Mouse (Mus musculus): Measurements from ENCODE around the gene Pigc.

DNA sequence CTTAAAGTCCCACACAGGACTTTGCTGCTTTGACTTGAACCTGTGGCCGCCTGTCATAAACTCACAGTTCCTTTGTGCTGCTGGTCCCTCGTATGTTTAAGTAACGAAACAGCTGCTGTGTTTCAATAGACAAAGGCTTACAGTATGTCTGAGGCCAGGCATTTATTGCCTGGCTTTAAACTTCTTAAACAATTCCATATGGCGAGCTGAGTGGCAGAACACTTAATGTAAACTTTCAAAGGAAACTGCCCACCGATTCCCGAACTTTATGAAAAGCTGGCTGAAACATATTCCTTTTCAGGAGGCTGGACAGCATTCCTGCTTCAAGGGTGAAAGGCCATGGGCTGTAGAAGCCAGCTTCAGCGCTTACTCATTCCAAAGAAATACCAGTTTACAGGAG, 48.0 kb downstream of the Pigc start:
- TF ChIP-seq CHD2 (IDR thresholded peaks at IDR 0.05; ENCODE audit: low read depth, low read length) (no peak), ZNF384 (IDR thresholded peaks at IDR 0.05; ENCODE audit: low read depth, low read length) (no peak)

Data from ES-E14 (cell line).